Mouse (Mus musculus) left cerebral cortex, adult 2 months (tissue): ENCODE measurements at regions not wholly inside any gene's neighbourhood (a gene's known extent, or its start where the extent isn't known, plus 50 kb on each side); places are given as distances from the start of the nearest gene placed in this dataset.
"Not testable (repeated sequence)": the region's sequence is repeated elsewhere in the genome, so short reads cannot be mapped to it uniquely, and the experiment has no call there.

Experiments used
- DNase-seq, 2 experiments: peaks; one replicate each; pipeline ENCODE4 v3.0.0; 2021 to 2022; ENCODE audit warnings: low spot score in 2 of 2, mixed read lengths in 1 of 2; ENCODE audit errors: extremely low spot score in 1 of 2
- H3K27ac ChIP-seq: fragments of 200-600 bp; 2 replicates; pipeline ENCODE4 v1.8.1; 2022
- H3K4me3 ChIP-seq: fragments of 200-600 bp; 2 replicates; pipeline ENCODE4 v1.8.1; 2022
- CTCF ChIP-seq: fragments of 200-600 bp; IDR thresholded peaks from 2 replicates; pipeline ENCODE4 v1.8.1; 2022; ENCODE audit warnings: antibody characterized with exemption, mild to moderate bottlenecking, moderate library complexity
- intact Hi-C: fragments of 180-260 bp; cut with DNase I; formaldehyde crosslinking; loops from one replicate; pipeline ENCODE4 v1.15.1; 2025

- Histone ChIP-seq H3K27ac (no peak overlapping the region), H3K4me3 (no peak overlapping the region)
- no peak for DNase-seq
- no peak for TF ChIP-seq CTCF
- intact Hi-C loops, result loop anchor here (2.0 kb wide), 1 partner anchor 262 kb away; the partner anchor contains the start of gene AI593442
Measured at GRCm38 (mm10) chr9:52940964-52941636, 261.5 kb upstream of the AI593442 start.

GRCm38 (mm10) chr9:52935082-52935481, 255.5 kb upstream of the AI593442 start:
- no peak for TF ChIP-seq CTCF
- intact Hi-C loops, result no loop called here
- Histone ChIP-seq H3K27ac (no peak overlapping the region), H3K4me3 (no peak overlapping the region)
- DNase-seq, result no peak

- intact Hi-C loops, result no loop called here
- DNase-seq, result no peak
- H3K4me3 ChIP-seq, result no peak overlapping the region
- no peak overlapping the region for H3K27ac ChIP-seq
- TF ChIP-seq CTCF, result no peak
Measured at GRCm38 (mm10) chr9:52917516-52917915, 237.9 kb upstream of the AI593442 start.

- H3K27ac ChIP-seq, H3K4me3 ChIP-seq, intact Hi-C loops, DNase-seq: not testable (repeated sequence)
Measured at GRCm38 (mm10) chr9:52888653-52889052, 209.1 kb upstream of the AI593442 start.

- H3K27ac ChIP-seq, intact Hi-C loops, DNase-seq, H3K4me3 ChIP-seq: not testable (repeated sequence)
Measured at GRCm38 (mm10) chr9:52887997-52888396, 208.4 kb upstream of the AI593442 start.

GRCm38 (mm10) chr9:52867236-52867635, 187.7 kb upstream of the AI593442 start:
- DNase-seq, result no peak
- no peak overlapping the region for H3K27ac ChIP-seq
- no peak overlapping the region for H3K4me3 ChIP-seq
- intact Hi-C loops, result no loop called here
- no peak for TF ChIP-seq CTCF

GRCm38 (mm10) chr9:52860327-52860726, 180.7 kb upstream of the AI593442 start:
- no peak for TF ChIP-seq CTCF
- Histone ChIP-seq H3K4me3 (no peak overlapping the region), H3K27ac (no peak overlapping the region)
- no peak for DNase-seq
- intact Hi-C loops, result no loop called here

- peak in 1 of 2 experiments; percentile 30 for DNase-seq
- Histone ChIP-seq H3K4me3 (no peak overlapping the region), H3K27ac (peak overlapping the region; percentile 34; the same call in 1 of the 2 replicates)
- intact Hi-C loops, result no loop called here
- TF ChIP-seq CTCF, result no peak
Measured at GRCm38 (mm10) chr9:52858411-52858810, 178.8 kb upstream of the AI593442 start.

- intact Hi-C loops, result no loop called here
- TF ChIP-seq CTCF, result no peak
- H3K4me3 ChIP-seq, result no peak overlapping the region
- DNase-seq, result no peak
- H3K27ac ChIP-seq, result no peak overlapping the region
Measured at GRCm38 (mm10) chr9:52853338-52853737, 173.8 kb upstream of the AI593442 start.

- intact Hi-C loops, result loop anchor here (2.0 kb wide), 1 partner anchor 172 kb away; the partner anchor contains the start of gene AI593442
Measured at GRCm38 (mm10) chr9:52850552-52850951, 171.0 kb upstream of the AI593442 start.

GRCm38 (mm10) chr9:52849931-52850330, 170.4 kb upstream of the AI593442 start:
- DNase-seq, result no peak
- Histone ChIP-seq H3K27ac (peak overlapping the region; percentile 64; the same call in 1 of the 2 replicates), H3K4me3 (no peak overlapping the region)
- TF ChIP-seq CTCF, result no peak
- intact Hi-C loops, result loop anchor here (2.0 to 10.0 kb wide), 2 partner anchors 171 to 365 kb away; partner anchors contain the start of gene AI593442

More at GRCm38 (mm10) chr9:52850552-52850951, 171.0 kb upstream of the AI593442 start:
- Histone ChIP-seq H3K4me3 (no peak overlapping the region), H3K27ac (peak overlapping the region; percentile 13)
- DNase-seq, result peak; percentile 13 to 32
- TF ChIP-seq CTCF, result no peak

GRCm38 (mm10) chr9:52841105-52841504, 161.5 kb upstream of the AI593442 start:
- H3K4me3 ChIP-seq, result no peak overlapping the region
- H3K27ac ChIP-seq, result no peak overlapping the region
- TF ChIP-seq CTCF, result no peak
- intact Hi-C loops, result loop anchor here (10.0 kb wide), 1 partner anchor 374 kb away; no protein-coding TSS in a partner anchor
- DNase-seq, result no peak

- intact Hi-C loops, result loop anchor here (10.0 kb wide), 1 partner anchor 375 kb away; no protein-coding TSS in a partner anchor
- no peak overlapping the region for H3K4me3 ChIP-seq
Measured at GRCm38 (mm10) chr9:52839996-52840395, 160.4 kb upstream of the AI593442 start.

More at GRCm38 (mm10) chr9:52839996-52840395, 160.4 kb upstream of the AI593442 start:
- DNase-seq, result no peak
- H3K27ac ChIP-seq, result no peak overlapping the region
- no peak for TF ChIP-seq CTCF
